Mouse (Mus musculus): ENCODE results near the gene Dpp7.

DNA sequence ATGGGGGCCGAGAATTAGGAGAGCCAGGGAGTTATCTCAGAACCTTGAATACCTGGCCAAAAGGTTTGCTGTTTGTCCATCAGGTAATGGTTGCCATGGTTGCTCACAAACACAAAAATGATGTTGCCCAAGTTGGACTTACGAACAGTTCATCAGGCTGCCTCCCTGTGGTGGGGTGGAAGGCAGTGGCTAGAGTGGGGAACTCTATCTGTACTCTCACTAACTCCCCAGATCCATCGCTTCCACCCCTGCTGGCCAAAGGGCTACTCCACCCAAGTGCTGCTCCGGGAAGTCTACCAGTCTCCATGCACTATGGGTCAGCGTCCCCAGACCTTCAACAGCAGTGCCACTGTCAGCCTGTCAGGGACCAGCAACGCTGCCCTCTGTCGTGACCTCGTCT, 42.9 kb upstream of the Dpp7 start, which contains the start of gene Npdc1:
- no peak for TF ChIP-seq POLR2A (IDR thresholded peaks at IDR 0.05; ENCODE audit: borderline replicate concordance, low read depth, low read length)
- TF ChIP-seq CTCF (IDR thresholded peaks at IDR 0.05; ENCODE audit: low read depth, low read length) = no peak
